Mouse (Mus musculus): ENCODE data around the gene Rere. TPM values are rescaled to one million over a fixed set of nuclear protein-coding genes. Genes with fewer than 3 reads are reported as not detected.
"Not testable (repeated sequence)": the region's sequence is repeated elsewhere in the genome, so short reads cannot be mapped to it uniquely, and the experiment has no call there.

Rere gene
- polyA plus RNA-seq, 1 experiment from 2014 or later = 37.7 TPM

DNA sequence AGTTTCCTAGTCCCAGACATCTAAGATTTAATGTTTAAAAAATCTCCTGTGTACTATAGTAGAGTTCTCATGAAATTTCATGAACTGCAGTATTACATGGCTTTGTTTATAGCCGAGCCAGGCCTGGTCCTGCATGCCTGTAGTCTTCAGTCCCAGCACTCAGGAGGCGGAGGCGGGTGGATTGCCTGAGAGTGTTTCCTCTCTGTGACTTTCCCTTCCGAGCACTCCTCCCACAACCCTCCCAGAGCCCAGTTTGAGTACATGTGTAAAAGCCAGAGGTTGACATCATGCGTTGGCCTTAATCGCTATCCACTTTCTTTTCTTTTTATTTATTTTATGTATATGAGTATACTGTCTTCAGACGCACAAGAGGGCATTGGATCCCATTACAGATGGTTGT, 250.4 kb downstream of the Rere start:
- Histone ChIP-seq H3K36me3 (peaks cover 18% of the 10 kb centered on the region; the same call in 1 of the 2 replicates), H3K4me1 (peaks cover 4% of the 10 kb centered on the region; the same call in 1 of the 2 replicates), H3K4me2 (replicated peaks) (no peak overlapping the region), H3K27me3 (no peaks in the 10 kb centered on the region), H3K27ac (no peak overlapping the region), H3K9ac (no peak overlapping the region), H3K9me3 (no peaks in the 10 kb centered on the region), H3K4me3 (no peak overlapping the region)
- WGBS = 74% methylated on average over 7 of the region's 7 CpGs
- ATAC-seq (ENCODE audit: insufficient number of reproducible peaks, insufficient read depth, low FRiP score, low TSS enrichment) = no peak

DNA sequence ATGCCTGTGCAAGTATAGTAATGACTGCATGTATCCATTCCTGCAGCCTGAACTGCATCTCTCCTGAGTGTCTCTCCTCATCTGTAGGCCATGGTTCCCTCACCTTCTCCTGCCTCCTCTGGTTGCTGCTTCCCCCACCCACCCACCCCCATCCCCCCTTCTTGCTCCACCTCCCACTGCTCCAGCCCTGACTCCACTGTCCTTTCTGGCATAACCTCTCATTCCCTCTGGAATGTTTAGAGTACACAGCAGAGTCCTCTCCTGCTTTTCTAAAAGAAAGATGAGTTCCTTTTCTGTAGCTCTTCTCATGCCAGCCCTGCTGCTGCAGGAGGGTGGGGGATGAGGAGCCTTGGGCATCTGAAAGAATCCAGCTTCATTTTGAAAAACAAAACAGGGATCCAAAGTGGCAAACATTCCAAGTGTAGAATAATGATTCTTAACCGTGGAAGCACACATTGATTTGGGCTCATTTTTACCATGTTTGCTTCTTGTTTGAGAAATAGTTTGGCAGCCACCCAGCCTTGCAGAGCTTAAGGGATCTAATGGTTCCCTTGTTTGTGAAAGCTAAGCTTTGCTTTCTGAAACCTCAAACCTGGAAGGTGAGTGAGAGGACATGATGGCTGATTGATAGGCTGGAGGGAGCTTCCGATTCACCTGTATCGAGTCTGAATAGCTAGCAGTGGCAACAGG, 255.5 kb downstream of the Rere start:
- Histone ChIP-seq H3K4me3 (no peak overlapping the region), H3K27me3 (no peaks in the 10 kb centered on the region), H3K9ac (no peak overlapping the region), H3K36me3 (peaks cover 24% of the 10 kb centered on the region), H3K9me3 (no peaks in the 10 kb centered on the region), H3K4me1 (no peaks in the 10 kb centered on the region), H3K27ac (no peak overlapping the region), H3K4me2 (replicated peaks) (no peak overlapping the region)
- ATAC-seq (ENCODE audit: insufficient number of reproducible peaks, insufficient read depth, low FRiP score, low TSS enrichment) = no peak
- 87% methylated on average over 3 of the region's 3 CpGs for WGBS

DNA sequence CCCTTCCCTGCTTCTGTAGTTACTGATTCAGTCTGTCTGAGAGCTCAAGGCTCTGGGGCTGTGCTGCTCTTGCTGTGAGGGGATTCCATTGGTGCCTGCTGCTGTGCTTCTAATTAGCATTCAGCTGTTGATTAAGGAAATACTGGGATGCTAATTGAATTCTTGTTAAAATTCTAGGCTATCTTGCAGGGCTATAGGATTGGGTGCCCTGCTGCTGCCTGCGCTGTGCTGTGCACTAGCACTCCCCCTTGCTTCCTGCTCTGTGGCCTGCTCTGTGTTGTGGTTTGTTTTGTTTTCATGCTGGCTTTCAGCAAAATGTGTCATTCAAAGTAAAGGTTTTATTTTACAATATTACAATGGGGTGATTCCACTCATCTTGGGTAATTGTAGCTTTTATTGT, 258.4 kb downstream of the Rere start:
- Histone ChIP-seq H3K36me3 (peaks cover 23% of the 10 kb centered on the region), H3K4me2 (replicated peaks) (no peak overlapping the region), H3K9ac (no peak overlapping the region), H3K27ac (no peak overlapping the region), H3K9me3 (no peaks in the 10 kb centered on the region), H3K27me3 (no peaks in the 10 kb centered on the region), H3K4me3 (no peak overlapping the region), H3K4me1 (no peaks in the 10 kb centered on the region)
- 76% methylated on average over 1 of the region's 1 CpGs for WGBS
- ATAC-seq (ENCODE audit: insufficient number of reproducible peaks, insufficient read depth, low FRiP score, low TSS enrichment) = no peak

DNA sequence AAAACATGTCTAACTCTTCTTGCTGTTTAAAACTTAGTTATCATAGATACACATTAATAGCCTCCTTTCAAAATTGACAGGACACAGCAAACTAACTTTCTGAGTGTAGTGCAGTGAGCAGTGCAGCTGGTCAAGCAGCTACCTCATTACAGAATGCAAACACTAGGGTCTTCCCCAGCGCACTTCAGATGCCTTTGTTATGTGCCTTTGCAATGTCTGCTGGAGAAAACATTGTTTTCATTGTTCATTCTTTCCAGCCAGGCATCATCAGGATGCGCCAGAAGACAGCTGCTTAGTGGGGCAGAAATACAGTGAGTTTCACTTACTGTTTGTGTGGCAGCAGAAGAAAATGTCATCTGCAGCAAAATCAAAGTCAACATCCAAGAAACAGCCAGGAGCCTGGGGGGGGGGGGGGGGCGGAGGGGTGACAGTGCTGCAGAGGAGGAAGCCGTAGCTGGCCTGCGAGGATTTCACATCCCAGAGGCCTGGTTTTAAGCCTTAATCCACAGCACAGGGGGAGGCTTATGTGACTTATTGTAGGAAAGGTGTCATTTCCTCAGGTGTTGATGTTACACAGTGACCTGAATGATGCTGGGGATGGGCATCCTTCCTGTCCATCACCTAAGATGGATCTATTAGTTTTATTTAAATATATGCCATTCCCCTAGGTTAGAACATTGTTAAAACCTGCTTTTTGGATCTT, 259.1 kb downstream of the Rere start:
- H3K9me3 ChIP-seq = no peaks in the 10 kb centered on the region
- H3K36me3 ChIP-seq = peaks cover 21% of the 10 kb centered on the region
- ATAC-seq (ENCODE audit: insufficient number of reproducible peaks, insufficient read depth, low FRiP score, low TSS enrichment) = no peak
- H3K4me3 ChIP-seq = no peak overlapping the region
- H3K4me1 ChIP-seq = no peaks in the 10 kb centered on the region
- H3K27me3 ChIP-seq = no peaks in the 10 kb centered on the region
- H3K4me2 ChIP-seq (replicated peaks) = no peak overlapping the region
- no peak overlapping the region for H3K27ac ChIP-seq
- no peak overlapping the region for H3K9ac ChIP-seq
- WGBS = 58% methylated on average over 5 of the region's 5 CpGs

DNA sequence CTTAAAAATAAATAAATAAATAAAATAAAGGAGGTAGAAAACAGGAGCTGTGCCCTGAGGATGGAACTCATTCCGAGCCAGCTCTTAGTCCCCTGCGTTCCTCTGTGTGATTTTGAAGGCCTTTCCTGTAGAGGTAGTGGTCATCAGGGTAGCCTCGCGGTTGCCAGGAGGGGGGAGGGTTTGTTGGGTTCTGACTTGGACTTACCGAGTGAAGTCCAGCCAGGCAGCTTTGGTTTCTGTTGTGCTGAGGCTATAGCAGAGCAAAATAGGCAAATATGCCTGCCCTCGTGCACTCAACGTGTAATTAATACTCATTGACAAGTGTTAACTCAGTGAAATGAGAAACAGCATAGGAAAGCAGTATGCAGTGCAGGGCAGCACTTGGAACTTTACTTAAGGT, 262.8 kb downstream of the Rere start:
- Histone ChIP-seq H3K4me1 (no peaks in the 10 kb centered on the region), H3K9ac (no peak overlapping the region), H3K36me3 (peaks cover 20% of the 10 kb centered on the region), H3K27ac (no peak overlapping the region), H3K4me2 (replicated peaks) (no peak overlapping the region), H3K9me3 (no peaks in the 10 kb centered on the region), H3K27me3 (no peaks in the 10 kb centered on the region), H3K4me3 (no peak overlapping the region)
- no peak for ATAC-seq (ENCODE audit: insufficient number of reproducible peaks, insufficient read depth, low FRiP score, low TSS enrichment)
- WGBS = 79% methylated on average over 7 of the region's 7 CpGs

GRCm38 (mm10) chr4:150544652-150545258, 263.3 kb downstream of the Rere start:
- no peaks in the 10 kb centered on the region for H3K9me3 ChIP-seq
- H3K9ac ChIP-seq = no peak overlapping the region
- 78% methylated on average over 10 of the region's 10 CpGs for WGBS
- no peak overlapping the region for H3K4me3 ChIP-seq
- H3K36me3 ChIP-seq = peaks cover 20% of the 10 kb centered on the region
- no peaks in the 10 kb centered on the region for H3K4me1 ChIP-seq
- ATAC-seq (ENCODE audit: insufficient number of reproducible peaks, insufficient read depth, low FRiP score, low TSS enrichment) = no peak
- H3K4me2 ChIP-seq (replicated peaks) = no peak overlapping the region
- no peak overlapping the region for H3K27ac ChIP-seq
- H3K27me3 ChIP-seq = no peaks in the 10 kb centered on the region

DNA sequence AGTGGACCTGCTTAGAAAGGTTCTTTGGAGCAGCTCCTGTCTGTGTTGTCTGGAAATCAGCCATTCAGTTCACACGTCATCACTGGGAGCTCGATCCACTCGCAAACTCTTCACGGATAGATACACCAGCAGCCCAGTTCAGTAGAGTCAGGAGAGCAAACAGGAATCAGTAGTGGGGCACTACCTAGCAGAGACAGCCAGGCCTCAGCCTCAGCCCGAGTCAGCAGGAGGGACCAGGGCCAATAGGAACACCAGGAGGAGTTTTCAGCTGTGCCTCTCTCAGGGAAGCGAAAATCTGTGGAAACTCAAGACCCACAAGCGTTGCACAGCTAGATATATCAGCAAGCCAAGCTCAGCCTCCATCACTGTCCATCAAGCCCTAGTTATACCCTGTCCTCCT, 264.3 kb downstream of the Rere start:
- Histone ChIP-seq H3K9me3 (no peaks in the 10 kb centered on the region), H3K27me3 (no peaks in the 10 kb centered on the region), H3K4me2 (replicated peaks) (no peak overlapping the region), H3K4me1 (no peaks in the 10 kb centered on the region), H3K36me3 (peaks cover 24% of the 10 kb centered on the region), H3K4me3 (no peak overlapping the region), H3K9ac (no peak overlapping the region), H3K27ac (no peak overlapping the region)
- no peak for ATAC-seq (ENCODE audit: insufficient number of reproducible peaks, insufficient read depth, low FRiP score, low TSS enrichment)
- WGBS = 88% methylated on average over 7 of the region's 7 CpGs

DNA sequence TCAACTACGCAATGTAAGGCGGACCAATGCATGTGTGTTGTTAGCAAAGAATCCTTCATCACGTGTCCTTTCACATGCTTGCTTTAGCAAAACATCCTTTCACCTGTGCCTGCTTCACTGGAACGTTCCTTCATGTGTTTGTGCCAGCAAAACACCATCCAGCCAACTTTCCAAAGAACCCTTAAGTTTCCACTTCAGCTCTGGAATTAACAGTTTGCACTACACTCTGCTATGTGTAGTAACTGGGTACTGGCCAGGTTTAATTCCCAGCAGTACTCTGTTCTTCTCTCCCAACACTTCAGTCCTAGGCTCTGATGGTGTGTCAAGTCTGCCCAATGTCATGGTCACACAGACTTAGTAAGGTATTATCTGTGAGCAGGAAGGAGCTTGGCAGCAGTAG, 264.9 kb downstream of the Rere start:
- not testable (repeated sequence) for H3K4me3 ChIP-seq; H3K9me3 ChIP-seq; H3K4me1 ChIP-seq; H3K27ac ChIP-seq; H3K4me2 ChIP-seq (replicated peaks); H3K9ac ChIP-seq; ATAC-seq (ENCODE audit: insufficient number of reproducible peaks, insufficient read depth, low FRiP score, low TSS enrichment); H3K27me3 ChIP-seq
- WGBS = 94% methylated on average over 4 of the region's 4 CpGs
- H3K36me3 ChIP-seq = peaks cover 24% of the 10 kb centered on the region

GRCm38 (mm10) chr4:150549393-150549792, 267.9 kb downstream of the Rere start:
- WGBS = 93% methylated on average over 9 of the region's 9 CpGs
- H3K4me2 ChIP-seq (replicated peaks) = no peak overlapping the region
- no peak overlapping the region for H3K4me3 ChIP-seq
- no peak overlapping the region for H3K9ac ChIP-seq
- no peaks in the 10 kb centered on the region for H3K4me1 ChIP-seq
- H3K27ac ChIP-seq = no peak overlapping the region
- H3K9me3 ChIP-seq = no peaks in the 10 kb centered on the region
- no peak for ATAC-seq (ENCODE audit: insufficient number of reproducible peaks, insufficient read depth, low FRiP score, low TSS enrichment)
- no peaks in the 10 kb centered on the region for H3K27me3 ChIP-seq
- H3K36me3 ChIP-seq = peaks cover 27% of the 10 kb centered on the region

DNA sequence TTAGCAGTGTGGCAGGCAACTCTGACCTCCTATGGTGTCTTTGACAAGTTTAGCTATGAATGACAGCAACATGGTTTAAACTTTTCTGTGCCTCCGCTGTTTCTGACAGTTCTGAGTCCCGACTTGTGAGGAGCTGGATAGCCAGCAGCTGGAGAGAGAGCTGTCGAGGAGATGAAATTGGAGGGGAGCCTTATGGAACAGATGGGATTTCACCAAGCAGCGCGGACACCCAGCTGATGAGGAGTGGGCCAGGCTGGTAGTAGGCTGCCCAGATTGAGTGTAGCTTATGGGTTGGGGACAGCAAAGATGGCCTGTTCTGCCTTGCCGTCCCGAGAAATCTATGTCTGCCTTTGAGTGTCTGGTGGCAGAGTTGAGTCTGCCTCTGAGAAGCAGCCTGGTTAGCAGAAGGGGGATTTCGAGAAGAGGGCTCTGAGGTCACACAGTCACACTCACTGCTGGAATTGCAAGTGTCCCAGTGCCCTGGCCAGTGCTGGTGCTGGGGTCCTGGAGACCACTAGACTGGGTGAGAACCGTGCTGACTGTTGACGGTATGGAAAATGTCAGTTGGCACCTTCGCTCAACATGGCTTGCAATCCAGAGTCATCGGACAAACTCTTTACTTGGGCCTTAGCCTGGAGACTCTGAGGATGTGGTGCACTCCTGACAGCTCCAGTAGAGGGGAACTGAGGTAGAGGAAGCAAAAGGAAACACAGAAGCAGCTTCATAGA, 268.7 kb downstream of the Rere start:
- Histone ChIP-seq H3K9me3 (no peaks in the 10 kb centered on the region), H3K27ac (no peak overlapping the region), H3K27me3 (no peaks in the 10 kb centered on the region), H3K36me3 (peaks cover 29% of the 10 kb centered on the region), H3K9ac (no peak overlapping the region), H3K4me2 (replicated peaks) (no peak overlapping the region), H3K4me3 (no peak overlapping the region), H3K4me1 (no peaks in the 10 kb centered on the region)
- WGBS = 90% methylated on average over 12 of the region's 12 CpGs
- no peak for ATAC-seq (ENCODE audit: insufficient number of reproducible peaks, insufficient read depth, low FRiP score, low TSS enrichment)

DNA sequence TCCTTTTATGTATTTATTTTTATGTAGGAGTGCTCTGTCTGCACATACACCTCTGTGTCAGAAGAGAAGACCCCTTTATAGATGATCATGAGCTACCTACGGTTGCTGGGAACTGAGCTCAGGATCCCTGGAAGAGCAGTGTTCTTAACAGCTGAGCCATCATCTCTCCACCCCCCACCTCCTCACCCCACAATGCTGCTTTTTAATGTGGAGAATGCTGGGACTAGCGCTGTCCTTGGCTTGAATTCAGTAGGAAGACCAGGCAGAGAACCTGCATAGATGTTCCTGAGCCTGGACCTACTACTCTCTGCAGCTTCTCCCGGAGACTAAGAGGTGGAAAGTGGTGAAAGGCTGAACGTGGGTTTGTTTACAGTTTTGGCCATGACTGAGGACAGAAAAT, 269.9 kb downstream of the Rere start:
- H3K4me3 ChIP-seq = no peak overlapping the region
- H3K4me1 ChIP-seq = peaks cover 8% of the 10 kb centered on the region
- H3K27me3 ChIP-seq = no peaks in the 10 kb centered on the region
- H3K36me3 ChIP-seq = peaks cover 20% of the 10 kb centered on the region
- 82% methylated on average over 4 of the region's 4 CpGs for WGBS
- no peaks in the 10 kb centered on the region for H3K9me3 ChIP-seq
- H3K9ac ChIP-seq = no peak overlapping the region
- no peak for ATAC-seq (ENCODE audit: insufficient number of reproducible peaks, insufficient read depth, low FRiP score, low TSS enrichment)
- H3K4me2 ChIP-seq (replicated peaks) = no peak overlapping the region
- H3K27ac ChIP-seq = no peak overlapping the region

Measured in embryonic facial prominence, embryonic 12.5 days (tissue).